Mouse (Mus musculus) central nervous system, embryonic 18 days (tissue): ENCODE measurements around the gene Olfr502. TPM values are rescaled to one million over a fixed set of nuclear protein-coding genes. Genes with fewer than 3 reads are reported as not detected.

Experiments
- polyA plus RNA-seq: library from polyadenylated mRNA; depleted of rRNA; stranded (reverse); fragments of >200 nt; gene quantifications from 2 replicates; pipeline ENCODE4 v1.2.3, GENCODE M21; 2012; rRNA removed

The Olfr502 gene
- polyA plus RNA-seq = not detected in 2 replicates

DNA sequence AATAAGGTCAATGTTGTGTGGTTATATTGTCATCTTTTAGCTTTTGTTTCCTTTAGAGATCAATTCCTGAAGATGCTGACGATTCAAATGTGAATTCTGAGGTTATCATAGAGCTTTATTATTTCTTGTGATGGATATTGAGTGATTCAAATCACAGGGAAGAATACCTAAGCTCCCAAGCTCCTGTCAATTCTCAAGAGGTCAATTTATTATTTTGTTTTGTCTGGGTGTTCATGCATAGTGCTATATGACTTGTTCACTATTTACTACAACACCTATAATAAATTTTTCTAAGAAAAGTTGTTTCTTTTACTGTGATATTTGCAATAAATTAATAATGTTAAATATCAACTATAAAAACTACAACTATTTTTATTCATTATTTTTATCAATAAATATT, at the start of gene Olfr502:
Gene Olfr502, minus strand, starts transcription at position 101 of the 400 bp plus-strand sequence.

DNA sequence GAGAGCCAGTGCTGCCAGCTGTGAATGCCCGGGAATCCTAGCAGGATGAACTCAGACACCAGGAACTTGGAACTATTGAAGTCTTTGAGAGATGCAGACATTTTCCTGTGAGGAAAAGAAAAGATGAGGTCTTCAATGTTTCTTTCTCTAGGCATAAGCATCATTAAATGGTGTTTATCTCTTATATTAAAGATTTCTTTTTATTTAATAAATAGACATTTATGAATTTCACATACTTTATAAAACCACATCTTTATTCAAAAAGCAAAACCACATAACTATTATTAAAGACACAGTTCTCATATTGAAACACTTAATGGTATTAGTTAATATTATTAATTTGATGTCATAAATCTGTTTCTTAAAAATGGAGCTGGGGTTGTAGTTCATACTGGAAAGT, 40.8 kb upstream of the Olfr502 start, which contains the start of gene Olfr504:
Gene Olfr504, minus strand, starts transcription at position 101 of the 400 bp plus-strand sequence.

DNA sequence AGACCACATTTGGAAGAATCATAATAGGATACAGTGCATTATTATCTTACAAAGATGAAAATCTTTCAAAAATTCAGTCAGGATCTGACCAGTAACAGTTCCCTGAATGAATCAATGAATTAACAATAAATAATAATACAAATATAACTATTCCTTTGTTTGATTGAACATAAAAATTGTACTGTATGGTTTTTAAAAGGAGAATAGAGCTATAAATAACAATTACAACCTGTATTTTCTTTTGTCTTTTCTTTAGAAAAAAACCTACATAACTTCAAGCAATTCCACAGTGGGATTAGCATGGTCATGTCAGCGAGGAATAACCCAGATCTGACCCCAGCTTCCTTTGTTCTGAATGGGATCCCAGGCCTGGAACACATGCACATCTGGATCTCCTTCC, 19.4 kb upstream of the Olfr502 start, which contains the start of gene Olfr503:
Gene Olfr503, plus strand, starts transcription at position 301 of the 400 bp plus-strand sequence.

Other genes starting within 250 kb of the Olfr502 start
- not detected in 2 replicates for gene Olfr490, start 236.1 kb downstream of the Olfr502 start, polyA plus RNA-seq
- not detected in 2 replicates for gene Olfr491, start 211.6 kb downstream of the Olfr502 start, polyA plus RNA-seq
- gene Olfr492, start 201.4 kb downstream of the Olfr502 start, polyA plus RNA-seq = not detected in 2 replicates
- gene Olfr493, start 178.1 kb downstream of the Olfr502 start, polyA plus RNA-seq = not detected in 2 replicates
- not detected in 2 replicates for gene Olfr494, start 159.7 kb downstream of the Olfr502 start, polyA plus RNA-seq
- gene Olfr495, start 131.9 kb downstream of the Olfr502 start, polyA plus RNA-seq = not detected in 2 replicates
- gene Olfr497, start 104.6 kb downstream of the Olfr502 start, polyA plus RNA-seq = not detected in 2 replicates
- gene Olfr498, start 59.7 kb downstream of the Olfr502 start, polyA plus RNA-seq = not detected in 2 replicates
- not detected in 2 replicates for gene Olfr503, start 19.5 kb upstream of the Olfr502 start, polyA plus RNA-seq
- not detected in 2 replicates for gene Olfr504, start 40.7 kb upstream of the Olfr502 start, polyA plus RNA-seq
- gene Olfr506, start 85.7 kb upstream of the Olfr502 start, polyA plus RNA-seq = not detected in 2 replicates
- not detected in 2 replicates for gene Olfr507, start 96.7 kb upstream of the Olfr502 start, polyA plus RNA-seq
- gene Olfr508, start 104.9 kb upstream of the Olfr502 start, polyA plus RNA-seq = not detected in 2 replicates
- not detected in 2 replicates for gene Olfr509, start 126.8 kb upstream of the Olfr502 start, polyA plus RNA-seq
- not detected in 2 replicates for gene Olfr510, start 141.4 kb upstream of the Olfr502 start, polyA plus RNA-seq
- not detected in 2 replicates for gene Olfr512, start 188.3 kb upstream of the Olfr502 start, polyA plus RNA-seq
- not detected in 2 replicates for gene Olfr513, start 225.9 kb upstream of the Olfr502 start, polyA plus RNA-seq